Mouse (Mus musculus) heart, postnatal 10 days (tissue): ENCODE data around the gene Bicral. TPM values are rescaled to one million over a fixed set of nuclear protein-coding genes. Genes with fewer than 3 reads are reported as not detected.
"Not testable (repeated sequence)": the region's sequence is repeated elsewhere in the genome, so short reads cannot be mapped to it uniquely, and the experiment has no call there.

Experiments used
- DNase-seq, 2 experiments: peaks; one replicate each; pipeline ENCODE4 v3.0.0; 2021
- intact Hi-C: fragments of 180-260 bp; cut with DNase I; formaldehyde crosslinking; loops from one replicate; pipeline ENCODE4 v1.15.1; 2025
- total RNA-seq, 2 experiments: library from RNA; stranded (reverse); gene quantifications; 2 replicates each; pipeline ENCODE4 v1.2.3; 2021

Gene Bicral
- total RNA-seq, 2 experiments from 2014 or later, result 12.7 to 15.4 TPM

- peak; percentile 60 to 62 for DNase-seq
- intact Hi-C loops, result no loop called here
Observed at GRCm38 (mm10) chr17:46809131-46809830, 49.0 kb downstream of the Bicral start.

GRCm38 (mm10) chr17:46808376-46808775, 49.9 kb downstream of the Bicral start:
- DNase-seq, result no peak
- intact Hi-C loops, result no loop called here

DNA sequence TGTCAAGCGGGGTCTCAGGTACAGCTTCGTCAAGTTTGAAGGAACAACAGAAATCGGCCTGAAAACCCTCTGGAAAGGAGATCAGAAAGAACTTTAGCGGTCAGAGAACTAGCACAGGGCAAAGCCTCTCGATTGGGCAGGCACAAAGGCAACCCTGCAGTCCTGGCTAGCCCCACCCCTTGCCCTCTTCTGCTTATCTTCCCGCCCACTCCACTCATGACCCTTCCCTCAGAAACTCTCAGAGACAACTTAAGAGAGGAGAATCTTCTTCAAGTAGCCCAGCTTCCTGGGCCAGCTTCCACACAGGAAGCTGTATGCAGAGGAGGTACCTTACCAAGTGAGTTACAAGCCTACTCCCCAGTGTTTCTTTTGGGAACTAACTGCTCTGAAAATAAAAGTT, 56.5 kb downstream of the Bicral start:
- DNase-seq, result no peak

DNA sequence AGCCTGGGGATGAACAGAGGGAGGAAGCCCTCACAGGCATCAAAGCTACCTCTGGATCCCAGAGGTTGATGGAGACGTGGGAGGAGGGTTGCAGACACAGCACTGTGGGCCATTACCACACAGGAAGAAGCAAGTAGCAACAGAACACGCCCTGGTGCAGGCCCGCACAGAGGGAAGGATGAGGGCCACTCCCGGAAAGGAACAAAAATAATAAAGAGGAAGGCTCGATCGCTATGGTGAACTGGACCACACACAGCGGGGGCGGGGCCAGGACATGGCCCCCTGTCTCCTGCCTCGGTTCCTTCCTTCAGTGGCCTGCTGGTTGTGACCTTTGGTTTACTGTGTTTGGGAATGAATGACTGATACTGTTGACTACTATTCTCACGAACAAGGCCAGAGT, 58.6 kb downstream of the Bicral start:
- intact Hi-C loops, result no loop called here

More for the DNA sequence above, 56.5 kb downstream of the Bicral start:
- intact Hi-C loops, result no loop called here

DNA sequence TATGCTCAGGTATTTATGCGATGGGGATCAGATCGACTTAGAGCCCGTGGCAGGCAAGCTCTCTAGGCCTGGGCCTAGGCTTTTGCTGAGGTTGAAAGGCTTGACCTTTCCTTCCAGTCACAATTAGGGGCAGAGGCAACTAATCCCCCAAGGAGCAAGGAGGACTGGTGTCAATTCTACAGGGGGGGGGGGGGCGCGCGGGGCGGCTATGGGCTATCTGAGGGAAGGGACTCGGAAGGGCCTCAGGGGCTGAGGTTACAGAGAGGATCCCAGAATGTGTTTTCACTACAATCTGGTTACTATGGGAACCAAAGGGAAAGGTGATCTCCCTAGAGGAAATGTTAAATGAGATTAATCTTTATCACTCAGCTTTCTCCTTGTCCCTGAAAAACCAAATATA, 60.9 kb downstream of the Bicral start:
- no peak for DNase-seq
- intact Hi-C loops, result no loop called here

More for the DNA sequence above, 58.6 kb downstream of the Bicral start:
- DNase-seq, result no peak

DNA sequence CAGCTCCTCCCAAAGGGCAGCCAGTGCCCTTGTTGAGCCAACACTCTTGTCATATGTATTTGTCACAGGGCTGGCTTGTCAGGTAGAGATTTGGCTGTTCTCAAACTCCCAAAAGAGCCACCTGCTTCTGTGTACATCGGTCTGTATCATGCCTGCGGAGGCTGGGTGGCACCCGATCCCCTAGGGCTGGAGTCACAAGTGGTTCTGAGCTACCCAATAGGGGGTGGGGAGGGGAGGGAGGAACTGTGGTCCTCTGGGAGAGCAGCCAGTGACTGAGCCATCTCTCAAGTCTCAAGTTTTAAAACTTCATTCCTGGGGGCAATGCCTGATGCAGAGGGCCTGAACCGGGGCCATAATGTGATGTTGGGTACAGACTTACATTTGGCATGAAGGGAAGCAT, 61.5 kb downstream of the Bicral start:
- intact Hi-C loops, result no loop called here
- DNase-seq, result no peak

DNA sequence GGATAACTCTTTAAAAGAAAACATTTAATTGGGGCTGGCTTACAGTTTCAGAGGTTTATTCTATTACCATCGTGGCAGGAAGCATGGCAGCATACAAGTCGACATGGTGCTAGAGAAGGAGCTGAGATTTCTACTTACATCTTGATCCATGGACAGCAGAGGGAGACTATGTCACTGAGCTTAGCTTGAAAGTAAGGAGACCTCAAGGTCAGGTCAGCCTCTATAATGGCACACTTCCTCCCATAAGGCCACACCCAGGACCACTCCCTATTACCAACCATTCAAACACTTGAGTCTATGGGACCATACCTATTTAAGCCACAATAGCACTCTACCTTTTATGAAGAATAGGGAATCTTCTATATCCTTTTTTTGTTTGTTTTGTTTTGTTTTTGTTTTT, 65.3 kb downstream of the Bicral start:
- no peak for DNase-seq
- intact Hi-C loops, result no loop called here

- intact Hi-C loops, result not testable (repeated sequence)
Observed at GRCm38 (mm10) chr17:46787974-46788373, 70.3 kb downstream of the Bicral start.

DNA sequence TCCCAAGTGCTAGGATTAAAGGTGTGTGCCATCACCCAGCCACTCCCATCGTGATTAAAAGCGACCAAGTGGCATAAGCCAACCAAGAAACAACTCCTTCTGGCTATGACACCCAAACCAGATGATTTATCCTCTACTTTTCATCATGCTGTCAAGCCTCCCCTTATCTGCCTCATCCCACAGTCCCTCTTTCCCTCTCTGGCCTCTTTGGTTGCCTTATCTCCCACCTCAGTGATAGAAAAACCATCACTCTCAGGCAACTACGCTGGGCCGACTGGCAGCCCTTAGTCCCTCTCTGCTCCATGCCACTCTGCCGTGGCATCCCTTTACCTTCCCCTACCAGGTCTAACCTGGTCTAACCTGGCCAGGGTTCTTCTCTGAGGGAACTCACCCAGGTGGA, 71.3 kb downstream of the Bicral start:
- DNase-seq, result no peak
- intact Hi-C loops, result no loop called here

More at GRCm38 (mm10) chr17:46787974-46788373, 70.3 kb downstream of the Bicral start:
- not testable (repeated sequence) for DNase-seq

DNA sequence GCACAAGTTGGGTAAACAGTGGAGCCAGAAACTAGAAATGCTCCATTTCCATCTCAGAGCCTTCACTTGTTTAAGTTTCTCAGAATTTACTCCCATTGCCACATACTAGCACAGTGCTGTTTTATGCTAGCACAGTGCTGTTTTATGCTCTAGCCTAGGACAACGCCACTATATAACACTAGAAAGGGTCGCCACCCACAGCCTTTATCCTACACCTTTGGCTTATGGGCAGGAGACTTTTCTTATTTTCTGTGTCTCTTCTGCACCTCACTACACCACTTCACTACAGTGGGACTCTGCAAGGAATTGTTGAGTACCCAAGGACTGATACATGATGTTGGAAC, 75.1 kb downstream of the Bicral start:
- no peak for DNase-seq
- intact Hi-C loops, result loop anchor here (2.0 kb wide), 2 partner anchors 74 to 106 kb away; no protein-coding TSS in a partner anchor

DNA sequence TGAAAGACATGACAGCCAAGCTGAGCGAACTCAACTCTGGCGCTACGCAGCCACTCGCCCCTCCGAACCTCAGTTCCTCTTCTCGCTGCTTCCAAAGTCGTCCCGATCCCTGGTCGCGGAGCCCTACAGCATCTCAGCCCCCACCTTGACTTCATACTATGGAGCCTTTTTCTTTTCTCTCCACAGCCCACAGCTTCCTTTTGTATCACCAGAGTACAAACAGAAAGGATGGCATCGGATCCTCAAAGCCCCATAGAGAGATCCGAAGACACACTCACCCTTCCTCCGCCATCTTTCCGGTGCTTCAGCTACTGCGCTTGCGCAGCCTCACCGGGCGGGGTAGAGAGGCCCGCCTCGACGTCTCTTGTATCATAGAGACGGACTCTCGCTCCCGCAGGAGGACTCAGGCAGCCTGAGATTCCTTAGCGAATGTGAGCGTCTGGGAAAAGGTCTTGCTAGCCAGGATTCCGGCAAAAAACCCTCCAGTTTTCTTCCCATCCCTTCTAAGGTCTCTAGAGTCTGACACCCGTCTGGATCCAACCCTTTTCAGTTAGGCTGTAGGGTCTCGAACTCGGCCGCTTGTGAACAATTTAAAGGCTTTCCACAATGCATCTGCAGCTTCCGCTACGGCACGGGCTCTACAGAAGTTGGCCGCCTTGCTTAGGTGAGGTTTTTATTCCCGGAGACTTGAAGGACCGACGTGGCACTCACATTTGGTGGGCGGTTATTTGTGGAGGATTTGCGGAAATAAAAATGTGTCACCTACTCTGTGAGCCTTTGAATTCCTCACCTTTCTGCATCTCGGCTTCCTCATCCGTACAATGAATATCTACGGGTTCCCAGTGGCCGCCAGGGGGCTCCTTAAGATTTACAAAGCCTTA, 75.7 kb downstream of the Bicral start, which contains the start of gene Rpl7l1:
Rpl7l1 (minus strand) TSS at position 332 of the 881 bp plus-strand sequence.
- intact Hi-C loops, result loop anchor here (2.0 kb wide), 2 partner anchors 74 to 106 kb away; no protein-coding TSS in a partner anchor

DNA sequence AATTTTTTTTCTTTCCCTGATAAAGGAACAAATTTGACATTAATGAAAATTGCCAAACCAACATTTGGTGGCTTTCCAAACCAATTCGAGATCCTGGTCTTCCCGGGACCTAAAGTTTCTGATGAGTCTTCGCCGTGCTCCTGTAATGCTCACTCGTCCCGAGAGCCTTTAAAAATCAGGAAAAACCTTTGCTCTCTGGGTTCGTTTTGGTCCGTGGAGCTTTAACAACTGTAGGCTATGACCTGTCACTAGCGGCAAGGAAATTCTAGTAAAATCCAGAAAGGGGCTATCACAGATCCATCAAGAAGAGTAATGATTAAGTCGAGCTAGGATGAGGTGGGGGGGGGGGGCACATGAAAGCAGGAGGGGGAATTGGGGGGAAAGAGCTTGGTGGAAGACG, 76.4 kb downstream of the Bicral start:
- DNase-seq, result no peak
- intact Hi-C loops, result loop anchor here (2.0 kb wide), 2 partner anchors 75 to 107 kb away; no protein-coding TSS in a partner anchor

More for the DNA sequence above, 75.7 kb downstream of the Bicral start, which contains the start of gene Rpl7l1:
- DNase-seq, result peak; percentile 94 to 95

DNA sequence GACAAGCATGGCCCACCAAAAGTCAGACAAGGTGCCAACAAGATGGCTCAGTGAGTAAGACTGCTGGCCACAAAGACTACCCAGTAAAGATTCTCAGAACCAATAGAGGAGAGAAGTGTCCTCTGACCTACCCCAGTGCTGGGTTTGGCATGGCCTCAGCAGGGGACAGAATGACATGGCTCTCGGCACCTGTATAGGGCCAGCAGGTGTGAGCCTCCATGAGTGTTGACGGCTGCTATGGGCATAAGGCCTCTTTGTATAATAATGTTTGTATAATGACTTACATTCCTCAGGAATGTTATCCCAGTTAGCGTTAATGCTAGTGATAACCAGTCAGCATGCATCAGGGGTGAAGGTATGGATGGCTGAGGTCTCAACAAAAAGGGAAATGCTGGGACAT, 82.2 kb downstream of the Bicral start:
- intact Hi-C loops, result no loop called here

GRCm38 (mm10) chr17:46775070-46775469, 83.2 kb downstream of the Bicral start:
- DNase-seq, result no peak
- intact Hi-C loops, result no loop called here

More for the DNA sequence above, 82.2 kb downstream of the Bicral start:
- DNase-seq, result no peak

- no peak for DNase-seq
- intact Hi-C loops, result no loop called here
Observed at GRCm38 (mm10) chr17:46774131-46774472, 84.2 kb downstream of the Bicral start.

DNA sequence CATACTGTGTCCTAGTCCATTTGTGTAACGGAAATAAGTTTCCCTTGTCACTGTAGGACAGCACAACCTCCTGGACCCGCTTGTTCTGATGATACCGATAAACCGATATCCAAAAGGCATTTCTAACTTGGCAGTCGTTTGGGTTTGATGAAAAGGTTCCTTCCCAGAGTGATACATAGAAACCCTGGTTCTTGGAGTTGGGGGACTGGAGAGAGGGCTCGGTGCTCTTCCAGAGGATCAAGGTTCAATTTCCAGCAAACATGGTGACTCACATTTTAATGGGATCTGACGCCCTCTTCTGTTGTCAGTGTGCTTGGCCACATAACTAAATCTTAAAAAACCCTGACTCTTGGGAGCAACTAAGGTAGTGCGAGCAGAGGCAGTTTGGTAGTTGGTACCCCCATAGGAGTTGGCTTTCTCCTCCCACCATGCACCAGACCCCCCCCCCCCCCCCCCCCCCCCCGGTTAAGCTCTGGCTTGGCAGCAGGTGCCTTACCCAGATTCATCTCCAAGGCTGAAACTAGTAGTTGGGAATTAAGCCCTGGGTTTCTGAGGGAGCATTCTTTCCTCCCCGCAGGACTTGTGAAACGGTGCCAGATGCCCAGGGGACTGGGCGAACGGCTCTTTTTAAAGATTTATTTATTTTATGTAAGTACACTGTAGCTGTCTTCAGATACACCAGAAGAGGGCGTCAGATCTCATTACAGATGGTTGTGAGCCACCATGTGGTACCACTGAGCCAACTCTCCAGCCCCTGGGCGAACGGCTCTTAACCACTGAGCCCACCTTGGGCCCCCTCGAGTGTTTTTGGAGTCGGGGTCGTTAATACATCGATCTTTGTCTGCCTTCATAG, 84.8 kb downstream of the Bicral start:
- intact Hi-C loops, result no loop called here
- DNase-seq, result no peak

DNA sequence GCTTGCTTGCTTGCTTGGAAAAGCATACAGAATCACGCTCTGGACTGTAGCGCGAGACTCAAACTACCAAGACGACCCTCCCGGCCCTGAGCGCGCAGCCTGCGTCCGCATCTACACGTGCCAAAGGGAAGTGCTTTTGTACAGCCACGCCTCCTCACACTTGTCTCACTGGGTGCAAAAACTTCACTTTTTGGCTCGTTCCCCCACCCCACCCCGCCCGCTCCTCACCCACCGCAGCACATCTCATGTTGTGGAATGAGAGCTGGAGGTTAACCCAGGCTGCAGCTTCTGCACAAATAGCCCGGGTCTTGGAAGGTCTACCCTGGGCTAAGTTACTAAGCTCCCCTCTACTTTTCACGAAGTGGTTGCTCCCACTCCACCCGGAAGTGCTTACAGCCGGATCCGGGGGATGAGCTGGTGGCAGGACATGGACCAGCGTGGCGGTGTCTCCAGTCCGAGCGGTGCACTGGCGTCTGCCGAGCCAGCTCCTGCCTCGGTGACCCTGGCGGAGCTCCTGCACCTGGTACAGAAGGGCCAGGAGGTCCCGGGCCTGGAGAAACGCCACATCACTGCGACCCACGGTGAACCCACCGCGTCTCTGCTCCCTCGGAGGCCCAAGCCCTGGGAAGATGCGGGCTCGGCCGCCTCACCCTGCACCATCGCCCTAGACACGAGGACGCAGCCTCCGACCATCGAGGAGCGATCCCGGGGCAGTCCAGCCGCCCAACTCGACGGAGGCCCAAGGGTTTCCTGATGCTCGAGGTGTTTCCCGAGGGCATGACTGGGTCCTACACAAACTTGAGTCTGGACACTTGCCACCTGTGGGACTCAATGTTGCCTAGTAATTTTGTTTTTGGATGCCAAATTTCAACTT, 85.6 kb downstream of the Bicral start, which contains the start of gene 2310039H08Rik:
2310039H08Rik (plus strand) TSS at position 232 of the 874 bp plus-strand sequence.
- intact Hi-C loops, result no loop called here
- DNase-seq, result peak; percentile 90 to 91

GRCm38 (mm10) chr17:46772038-46772403, 86.3 kb downstream of the Bicral start:
- intact Hi-C loops, result no loop called here
- DNase-seq, result no peak

DNA sequence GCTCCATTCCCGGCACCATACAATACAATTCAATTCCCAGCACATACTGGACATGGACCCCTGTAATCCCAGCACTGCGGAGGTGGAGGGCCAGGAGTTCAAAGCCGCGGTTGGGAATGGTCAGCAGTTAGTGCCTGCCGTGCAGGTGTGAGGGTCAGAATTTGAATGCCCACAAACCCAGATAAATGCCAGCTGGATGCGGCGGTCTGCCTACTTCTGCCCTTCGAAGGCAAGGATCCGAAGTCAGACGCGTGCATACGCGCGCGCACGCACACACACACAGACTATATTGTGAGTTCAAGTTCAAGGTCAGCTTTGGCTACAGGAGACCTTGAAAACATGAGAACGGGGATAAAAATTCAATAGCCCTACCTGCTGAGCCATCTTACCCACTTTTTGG, 86.7 kb downstream of the Bicral start:
- DNase-seq, result no peak
- intact Hi-C loops, result no loop called here

- intact Hi-C loops, result no loop called here
Observed at GRCm38 (mm10) chr17:46771025-46771424, 87.3 kb downstream of the Bicral start.

More at GRCm38 (mm10) chr17:46771025-46771424, 87.3 kb downstream of the Bicral start:
- no peak for DNase-seq
